Mouse (Mus musculus) small intestine, adult 2 months (tissue): ENCODE measurements around the gene Myh14. TPM values are rescaled to one million over a fixed set of nuclear protein-coding genes. Genes with fewer than 3 reads are reported as not detected.

Source experiments
- H3K27ac ChIP-seq: fragments of 200-500 bp; 2 replicates; pipeline ENCODE4 v1.5.1; 2012; ENCODE audit warnings: low read depth, low read length, control low read depth, inconsistent platforms; ENCODE audit not compliant: insufficient read depth
- H3K27me3 ChIP-seq: fragments of 200-500 bp; 2 replicates; pipeline ENCODE4 v1.6.1; 2012; ENCODE audit warnings: mild to moderate bottlenecking, moderate library complexity, low read length, inconsistent platforms; ENCODE audit not compliant: control insufficient read depth, insufficient read depth
- H3K36me3 ChIP-seq: fragments of 200-500 bp; 2 replicates; pipeline ENCODE4 v1.6.1; 2012; ENCODE audit warnings: mild to moderate bottlenecking, low read length, control low read depth, inconsistent platforms; ENCODE audit not compliant: control insufficient read depth, insufficient read depth
- H3K4me1 ChIP-seq: fragments of 200-500 bp; 2 replicates; pipeline ENCODE4 v1.6.1; 2012; ENCODE audit warnings: low read length, inconsistent platforms, mixed read lengths; ENCODE audit not compliant: control insufficient read depth, insufficient read depth, insufficient read length
- H3K4me3 ChIP-seq: fragments of 200-500 bp; 2 replicates; pipeline ENCODE4 v1.5.1; 2012; ENCODE audit warnings: low read depth, mild to moderate bottlenecking, control low read depth, inconsistent platforms, low read length, moderate library complexity
- CTCF ChIP-seq: fragments of 200-500 bp; IDR thresholded peaks from 2 replicates; pipeline ENCODE4 v1.5.1; 2012; ENCODE audit warnings: low read depth, mild to moderate bottlenecking, control low read depth, inconsistent platforms, low read length, moderate library complexity, mixed read lengths; ENCODE audit not compliant: insufficient replicate concordance, insufficient read length; ENCODE audit errors: extremely low read depth
- POLR2A ChIP-seq: fragments of 200-500 bp; IDR thresholded peaks from 2 replicates; pipeline ENCODE4 v1.6.1; 2012; ENCODE audit warnings: low read depth, mild to moderate bottlenecking, control low read depth, inconsistent platforms, low read length, moderate library complexity
- WGBS: fragments of 180-500 bp; shearing (Covaris S2); methylation state at CpG from one replicate; pipeline ENCODE4 v1.1.7; 2018; 5-methylcytosine and 5-hydroxymethylcytosine counted together
- polyA plus RNA-seq: library from polyadenylated mRNA; depleted of rRNA; stranded (reverse); fragments of >200 nt; gene quantifications from 2 replicates; pipeline ENCODE4 v1.2.3, GENCODE M21; 2012

Gene Myh14
- polyA plus RNA-seq, 1 experiment, result 563 TPM

GRCm38 (mm10) chr7:44688890-44689289 lies 18.2 kb upstream of the Myh14 start:
- TF ChIP-seq POLR2A, result no peak
- TF ChIP-seq CTCF, result peak; percentile 63; the same call in 1 of the 2 replicates
- Histone ChIP-seq H3K4me1 (peaks cover 40% of the 10 kb centered on the region), H3K4me3 (no peak overlapping the region), H3K27ac (peak overlapping the region; percentile 77), H3K36me3 (no peaks in the 10 kb centered on the region), H3K27me3 (no peaks in the 10 kb centered on the region)
- WGBS, result 69% methylated on average over 3 of the region's 3 CpGs

DNA sequence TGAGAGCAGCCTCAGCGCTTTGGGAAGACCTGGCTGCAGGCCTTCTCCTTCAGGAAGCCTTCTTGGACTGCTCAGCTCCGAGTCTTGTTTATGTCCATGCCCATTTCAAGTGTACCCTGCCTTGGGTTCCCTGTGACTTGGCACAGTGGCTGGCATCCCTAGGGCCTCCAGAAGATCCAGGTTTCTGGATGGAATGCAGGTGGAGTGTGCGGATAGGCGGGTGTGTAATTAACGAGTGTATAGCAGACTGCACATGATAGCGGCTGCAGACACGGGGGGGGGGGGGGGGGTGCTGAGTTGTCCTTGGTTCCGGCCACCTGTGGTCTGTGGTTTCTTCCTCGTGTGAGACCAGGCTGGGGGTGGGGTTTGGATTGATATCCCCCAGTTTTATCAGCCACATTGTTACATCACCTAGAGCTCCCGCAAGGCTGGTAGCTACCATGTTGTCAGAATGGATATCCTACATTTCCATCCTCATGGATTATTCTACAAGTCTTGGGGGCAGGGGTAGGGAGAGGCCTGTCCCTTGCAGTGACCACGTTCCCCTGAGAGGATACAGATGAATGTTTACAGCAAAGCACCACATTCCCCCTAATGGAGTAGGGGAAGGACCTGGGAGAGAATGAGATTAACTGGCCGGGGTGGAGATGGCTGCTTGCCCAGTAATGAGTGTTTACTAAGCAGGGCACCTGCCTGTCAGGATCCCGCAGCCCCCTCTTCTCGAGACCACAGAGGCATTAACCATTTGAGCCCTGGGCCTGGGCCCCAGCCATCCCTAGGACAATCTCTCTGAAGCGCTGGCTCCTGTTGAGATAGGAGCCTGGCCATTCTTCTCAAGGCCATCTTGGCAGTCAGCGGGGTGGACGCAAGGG lies 15.1 kb upstream of the Myh14 start:
- no peak overlapping the region for H3K27ac ChIP-seq
- WGBS, result 19% methylated on average over 17 of the region's 17 CpGs
- no peaks in the 10 kb centered on the region for H3K27me3 ChIP-seq
- no peaks in the 10 kb centered on the region for H3K36me3 ChIP-seq
- H3K4me1 ChIP-seq, result peaks cover 41% of the 10 kb centered on the region
- H3K4me3 ChIP-seq, result no peak overlapping the region
- no peak for TF ChIP-seq CTCF
- TF ChIP-seq POLR2A, result no peak

DNA sequence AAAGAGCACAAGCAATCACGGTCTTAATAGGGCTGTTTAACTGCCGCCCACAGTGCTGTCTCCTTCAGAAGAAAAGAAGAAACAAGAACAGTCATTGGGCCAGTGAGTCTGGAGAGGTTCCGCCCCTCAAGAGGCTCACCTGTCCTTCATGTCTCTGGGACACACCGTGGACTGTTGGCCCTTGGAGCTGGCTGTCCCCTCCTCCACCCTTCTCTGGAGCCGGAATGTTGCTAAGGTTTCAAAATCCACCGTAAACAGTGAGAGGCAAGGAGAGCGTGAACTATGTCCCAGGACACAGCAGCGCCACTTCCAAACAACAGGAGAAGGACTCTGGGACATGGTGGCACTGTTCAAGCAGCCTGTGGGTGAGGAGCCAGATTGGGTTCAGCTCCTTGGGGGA lies 13.0 kb upstream of the Myh14 start:
- peak overlapping the region; percentile 97 for H3K27ac ChIP-seq
- TF ChIP-seq POLR2A (peak; percentile 22; the same call in 1 of the 2 replicates), CTCF (no peak)
- H3K36me3 ChIP-seq, result no peaks in the 10 kb centered on the region
- no peak overlapping the region for H3K4me3 ChIP-seq
- WGBS, result 21% methylated on average over 8 of the region's 8 CpGs
- no peaks in the 10 kb centered on the region for H3K27me3 ChIP-seq
- peaks cover 35% of the 10 kb centered on the region for H3K4me1 ChIP-seq

- Histone ChIP-seq H3K4me1 (no peaks in the 10 kb centered on the region), H3K27me3 (no peaks in the 10 kb centered on the region), H3K4me3 (no peak overlapping the region), H3K27ac (no peak overlapping the region), H3K36me3 (no peaks in the 10 kb centered on the region)
- 63% methylated on average over 2 of the region's 2 CpGs for WGBS
- TF ChIP-seq POLR2A, result no peak
- no peak for TF ChIP-seq CTCF
These were observed 6.0 kb upstream of the Myh14 start for GRCm38 (mm10) chr7:44676611-44677010.

GRCm38 (mm10) chr7:44676126-44676525 lies 5.5 kb upstream of the Myh14 start:
- H3K4me1 ChIP-seq, result peaks cover 5% of the 10 kb centered on the region; the same call in 1 of the 2 replicates
- H3K36me3 ChIP-seq, result no peaks in the 10 kb centered on the region
- H3K27me3 ChIP-seq, result no peaks in the 10 kb centered on the region
- WGBS, result 67% methylated on average over 4 of the region's 4 CpGs
- no peak overlapping the region for H3K4me3 ChIP-seq
- TF ChIP-seq POLR2A (no peak), CTCF (no peak)
- H3K27ac ChIP-seq, result no peak overlapping the region

DNA sequence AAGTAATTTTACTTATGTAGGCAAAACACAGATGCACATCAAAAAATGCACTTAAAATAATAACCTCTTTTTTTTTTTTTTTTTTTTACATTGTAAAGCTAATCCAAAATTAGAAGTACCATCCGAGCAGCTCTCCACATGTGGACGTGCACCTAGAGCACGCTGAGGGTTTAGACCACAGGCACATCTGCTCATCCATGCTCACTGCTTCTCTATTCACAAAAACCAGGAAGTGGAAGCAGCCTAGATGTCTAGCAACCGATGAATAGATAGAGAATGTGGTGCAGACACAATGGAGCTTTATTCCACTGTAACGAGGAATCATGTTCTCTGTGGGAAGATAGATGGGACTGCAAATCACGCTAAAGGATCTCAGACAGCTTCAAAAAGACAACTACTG lies 4.5 kb upstream of the Myh14 start:
- WGBS, result 72% methylated on average over 6 of the region's 6 CpGs
- H3K36me3 ChIP-seq, result no peaks in the 10 kb centered on the region
- TF ChIP-seq CTCF, result no peak
- TF ChIP-seq POLR2A, result no peak
- peaks cover 9% of the 10 kb centered on the region for H3K4me1 ChIP-seq
- no peak overlapping the region for H3K4me3 ChIP-seq
- H3K27ac ChIP-seq, result no peak overlapping the region
- no peaks in the 10 kb centered on the region for H3K27me3 ChIP-seq

- 80% methylated on average over 4 of the region's 4 CpGs for WGBS
- no peaks in the 10 kb centered on the region for H3K27me3 ChIP-seq
- peaks cover 10% of the 10 kb centered on the region for H3K4me1 ChIP-seq
- TF ChIP-seq CTCF (no peak), POLR2A (no peak)
- no peaks in the 10 kb centered on the region for H3K36me3 ChIP-seq
- no peak overlapping the region for H3K27ac ChIP-seq
- H3K4me3 ChIP-seq, result no peak overlapping the region
These were observed 3.9 kb upstream of the Myh14 start for GRCm38 (mm10) chr7:44674511-44674910.
